Mouse (Mus musculus): ENCODE results near the gene Epm2aip1. TPM values are rescaled to one million over a fixed set of nuclear protein-coding genes. Genes with fewer than 3 reads are reported as not detected.

Epm2aip1 gene
- total RNA-seq, 2 experiments from 2014 or later = 43.5 to 48.6 TPM

Other genes starting within 250 kb of the Epm2aip1 start
- gene Ccrl2, start 214.4 kb upstream of the Epm2aip1 start, total RNA-seq (2021) = 1 to 10 TPM; 7.2 to 9.2 TPM
- 10 to 100 TPM; 53.0 to 57.3 TPM for gene Lrrfip2, start 154.3 kb upstream of the Epm2aip1 start, total RNA-seq (2021)
- gene Mlh1, start 138 bp upstream of the Epm2aip1 start, total RNA-seq (2021) = 10 to 100 TPM; 14.0 to 15.3 TPM
- gene Trank1, start 39.8 kb downstream of the Epm2aip1 start, total RNA-seq (2021) = 100 to 1,000 TPM in 1 of 2 experiments, 10 to 100 TPM in 1; 47.0 to 175 TPM
- gene Dclk3, start 167.2 kb downstream of the Epm2aip1 start, total RNA-seq (2021) = under 1 TPM; 0.73 to 0.86 TPM